Comparison of ENCODE assay signal across 8 mouse cellular contexts in the genomic region with DNA sequence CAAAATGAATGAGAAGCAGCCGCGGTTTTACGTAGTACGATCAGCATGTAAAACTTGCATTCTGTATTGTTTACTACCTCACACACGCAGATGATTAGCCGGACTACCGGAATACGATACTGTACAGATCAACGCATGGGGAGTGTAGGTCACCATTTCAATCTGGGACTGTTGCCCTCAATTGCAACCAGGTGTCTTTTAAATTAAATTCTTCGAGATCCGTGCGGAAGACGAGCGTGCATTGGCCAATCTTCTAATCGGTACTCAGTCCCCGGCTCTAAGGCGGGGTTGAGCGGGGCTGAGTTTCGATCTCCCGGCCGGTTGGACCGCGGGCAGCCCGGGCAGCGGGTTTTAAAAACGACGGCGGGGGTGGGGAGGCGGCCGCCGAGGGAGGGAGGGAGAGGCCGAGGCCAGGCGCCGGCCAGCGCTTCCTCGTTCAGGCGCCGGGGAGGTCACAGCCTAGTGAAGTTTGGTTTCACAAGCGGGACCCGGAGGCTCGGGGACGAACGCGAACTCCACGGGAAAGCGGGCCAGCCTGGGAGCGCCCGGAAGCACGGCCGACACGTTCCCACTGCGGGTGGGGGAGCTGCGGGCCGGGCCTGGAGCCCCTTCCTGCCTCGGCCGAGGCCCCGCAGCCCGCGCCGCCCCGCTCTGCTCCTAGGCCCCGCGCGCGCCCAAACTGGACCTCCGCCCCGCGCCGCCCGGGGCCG. TPM values are rescaled to one million over a fixed set of nuclear protein-coding genes. Genes with fewer than 3 reads are reported as not detected.
DNase-seq lines count a peak whose midpoint lies in the region; ATAC-seq and TF ChIP-seq lines count a peak whose summit lies in the region.

No protein-coding gene starts in this region.

- no peak for TF ChIP-seq EP300 in lung, postnatal 0 days (IDR thresholded peaks at IDR 0.05)

- H3K27me3 ChIP-seq in forebrain, embryonic 12.5 days = no peaks in the 10 kb centered on the region
- no peaks in the 10 kb centered on the region for H3K27me3 ChIP-seq in lung, postnatal 0 days (replicated peaks; ENCODE audit: insufficient read depth, low read length)

- intact Hi-C loops in heart, postnatal 10 days (cut with DNase I) = loop anchor here (2.0 kb wide), 1 partner anchor 15 kb away; no protein-coding TSS in a partner anchor

- peak overlapping the region; percentile 86 to 92 for H3K4me3 ChIP-seq in ES-E14 (ENCODE audit: insufficient read depth in 1 of 2, low read depth in 1 of 2, low read length in 2 of 2, poor library complexity in 1 of 2, severe bottlenecking in 1 of 2)
- H3K4me3 ChIP-seq in forebrain, embryonic 12.5 days (replicated peaks) = peak overlapping the region; percentile 92
- peak overlapping the region; percentile 94 for H3K4me3 ChIP-seq in lung, postnatal 0 days (ENCODE audit: low read depth, low read length)

- under 1% methylated on average over 51 of the region's 71 CpGs for WGBS in forebrain, embryonic 12.5 days
- WGBS in lung, postnatal 0 days = under 1% methylated on average over 37 of the region's 71 CpGs

- peak overlapping the region; percentile 62 for H3K4me2 ChIP-seq in forebrain, embryonic 12.5 days
- peak overlapping the region; percentile 64 for H3K4me2 ChIP-seq in lung, postnatal 0 days (replicated peaks; ENCODE audit: low read depth, low read length)

- TF ChIP-seq CTCF in lung, postnatal 0 days (IDR thresholded peaks at IDR 0.05) = no peak

- in situ Hi-C loops in ES-E14 (cut with MboI; ENCODE audit: low sequenced_read_pairs in 2 of 2, unreplicated experiment in 2 of 2) = no loop called here

- H3K9me3 ChIP-seq in ES-E14 (ENCODE audit: control insufficient read depth, insufficient read depth, low read depth, low read length) = no peaks in the 10 kb centered on the region
- no peaks in the 10 kb centered on the region for H3K9me3 ChIP-seq in forebrain, embryonic 12.5 days
- H3K9me3 ChIP-seq in lung, postnatal 0 days (ENCODE audit: low read length) = no peaks in the 10 kb centered on the region

- no peak for DNase-seq in ES-E14 (ENCODE audit: low read depth, low spot score)
- peak; percentile 58 for DNase-seq in c-Kit-positive CD71-positive TER-119-positive erythroid progenitor cells, embryonic 14.5 days (ENCODE audit: low spot score)
- peak; percentile 70 to 76 for DNase-seq in heart, postnatal 10 days
- peak; percentile 70 to 80 for DNase-seq in kidney, postnatal 4 days
- DNase-seq in lung, postnatal 0 days (ENCODE audit: low spot score) = peak; percentile 65
- DNase-seq in ovary, postnatal 10 days (ENCODE audit: low spot score) = peak; percentile 46
- DNase-seq in thymus, postnatal 0 days (ENCODE audit: low spot score) = peak; percentile 59

- peak overlapping the region; percentile 98 for H3K9ac ChIP-seq in ES-E14 (ENCODE audit: insufficient read depth, low read depth, low read length, poor library complexity, severe bottlenecking)
- peak overlapping the region; percentile 94 for H3K9ac ChIP-seq in forebrain, embryonic 12.5 days
- peak overlapping the region; percentile 96 for H3K9ac ChIP-seq in lung, postnatal 0 days (replicated peaks; ENCODE audit: low read depth)

- peak overlapping the region; percentile 96 for H3K27ac ChIP-seq in ES-E14 (ENCODE audit: insufficient read depth, low read depth, low read length, poor library complexity, severe bottlenecking)
- H3K27ac ChIP-seq in forebrain, embryonic 12.5 days = peak overlapping the region; percentile 99
- H3K27ac ChIP-seq in lung, postnatal 0 days (ENCODE audit: low read length) = peak overlapping the region; percentile 100

- peaks cover 1 to 6% of the 10 kb centered on the region in 2 experiments; a peak in 2 of 4 replicates for H3K4me1 ChIP-seq in ES-E14 (ENCODE audit: control insufficient read depth in 2 of 2, insufficient read depth in 2 of 2, low read length in 2 of 2, poor library complexity in 1 of 2)
- H3K4me1 ChIP-seq in forebrain, embryonic 12.5 days = peaks cover 26% of the 10 kb centered on the region
- peaks cover 6% of the 10 kb centered on the region; the same call in 1 of the 2 replicates for H3K4me1 ChIP-seq in lung, postnatal 0 days (ENCODE audit: insufficient read depth, low read depth, low read length)

- H3K36me3 ChIP-seq in ES-E14 (ENCODE audit: control insufficient read depth, insufficient read depth, low read length, poor library complexity, severe bottlenecking) = no peaks in the 10 kb centered on the region; the same call in 1 of the 2 replicates
- H3K36me3 ChIP-seq in forebrain, embryonic 12.5 days (replicated peaks) = no peaks in the 10 kb centered on the region
- H3K36me3 ChIP-seq in lung, postnatal 0 days (ENCODE audit: insufficient read depth, low read length) = no peaks in the 10 kb centered on the region

- peak; percentile 50 for ATAC-seq in forebrain, embryonic 12.5 days (ENCODE audit: low FRiP score)
- peak; percentile 34 for ATAC-seq in lung, postnatal 0 days

TF ChIP-seq in ES-E14, 5 proteins besides CTCF, POLR2A, EP300 and RAD21:
- no peak for TF ChIP-seq MAFK (IDR thresholded peaks at IDR 0.05; ENCODE audit: insufficient read depth, low read depth, low read length)

RNA-seq across cellular contexts. Expression of gene Scaf11, which starts 0.7 kb away (rescaled TPM):
- total RNA-seq in ES-E14 (2012; rRNA removed) = 57.4 and 92.7 TPM in 2 replicates
- 95.8 and 98.0 TPM in 2 replicates for polyA plus RNA-seq in forebrain, embryonic 12.5 days (2016; fragmentation: Nextera tagmentation; extraction: Ambion mirVana)
- 10 to 100 TPM; 59.1 to 59.6 TPM for total RNA-seq in heart, postnatal 10 days (2021)
- 59.9 and 65.6 TPM in 2 replicates for polyA plus RNA-seq in lung, postnatal 0 days (2015; fragmentation: Nextera tagmentation; extraction: Ambion mirVana)
- polyA plus RNA-seq in thymus, postnatal 0 days (2015; fragmentation: Nextera tagmentation; extraction: Ambion mirVana) = 70.8 and 88.6 TPM in 2 replicates
